Mouse (Mus musculus) liver, adult 2 months (tissue): ENCODE results near the gene Ebf1. TPM values are rescaled to one million over a fixed set of nuclear protein-coding genes. Genes with fewer than 3 reads are reported as not detected.

ENCODE experiments used
- DNase-seq: peaks from one replicate; pipeline ENCODE4 v3.0.0-alpha.2; 2011; ENCODE audit warnings: low read depth, low spot score; ENCODE audit errors: extremely low read depth
- H3K27ac ChIP-seq: fragments of 200-500 bp; replicated peaks from 2 replicates; pipeline ENCODE4 v1.5.1; 2012; ENCODE audit warnings: low read depth, mild to moderate bottlenecking, control low read depth, inconsistent platforms, low read length; ENCODE audit not compliant: insufficient read depth
- H3K27me3 ChIP-seq: fragments of 200-500 bp; 2 replicates; pipeline ENCODE4 v1.6.1; 2012; ENCODE audit warnings: mild to moderate bottlenecking, moderate library complexity, low read length, inconsistent platforms; ENCODE audit not compliant: control insufficient read depth, insufficient read depth
- H3K36me3 ChIP-seq: fragments of 200-500 bp; 2 replicates; pipeline ENCODE4 v1.6.1; 2012; ENCODE audit warnings: low read length, inconsistent platforms; ENCODE audit not compliant: control insufficient read depth, insufficient read depth
- H3K4me1 ChIP-seq: fragments of 200-500 bp; 2 replicates; pipeline ENCODE4 v1.6.1; 2011; ENCODE audit warnings: low read length; ENCODE audit not compliant: control insufficient read depth, insufficient read depth
- H3K4me3 ChIP-seq: fragments of 200-500 bp; 2 replicates; pipeline ENCODE4 v1.5.1; 2011; ENCODE audit warnings: low read depth, mild to moderate bottlenecking, control low read depth, low read length, moderate library complexity; ENCODE audit not compliant: insufficient read depth
- H3K79me2 ChIP-seq: fragments of 200-500 bp; 2 replicates; pipeline ENCODE4 v1.6.1; 2012; ENCODE audit warnings: inconsistent platforms, mild to moderate bottlenecking, low read length, moderate library complexity; ENCODE audit not compliant: control insufficient read depth, insufficient read depth
- H3K9ac ChIP-seq: fragments of 200-500 bp; 2 replicates; pipeline ENCODE4 v1.6.1; 2012; ENCODE audit warnings: low read depth, mild to moderate bottlenecking, control low read depth, inconsistent platforms, low read length
- CTCF ChIP-seq: fragments of 200-500 bp; IDR thresholded peaks from 2 replicates; pipeline ENCODE4 v1.5.1; 2011; ENCODE audit warnings: low read depth, low read length, control low read depth
- POLR2A ChIP-seq: fragments of 200-500 bp; IDR thresholded peaks from 2 replicates; pipeline ENCODE4 v1.6.1; 2011; ENCODE audit warnings: low read length, control low read depth; ENCODE audit not compliant: insufficient read depth; ENCODE audit errors: extremely low read depth
- WGBS: fragments of 180-500 bp; shearing (Covaris S2); methylation state at CpG from one replicate; pipeline ENCODE4 v1.1.7; 2018; 5-methylcytosine and 5-hydroxymethylcytosine counted together
- polyA plus RNA-seq: library from polyadenylated mRNA; depleted of rRNA; stranded (reverse); fragments of >200 nt; gene quantifications from 2 replicates; pipeline ENCODE4 v1.2.3, GENCODE M21; 2012
- total RNA-seq: library from RNA; depleted of rRNA; stranded (reverse); fragments of >200 nt; gene quantifications from 2 replicates; pipeline ENCODE4 v1.2.3, GENCODE M21; 2014

The Ebf1 gene
- total and polyA plus RNA-seq, 2 experiments = 0.23 to 0.37 TPM

GRCm38 (mm10) chr11:44763992-44764835 is 147.1 kb downstream of the Ebf1 start:
- Histone ChIP-seq H3K27me3 (0 out of 2 replicates have a peak, but pooled peaks cover 4% of the 10 kb centered on the region), H3K9ac (no peak overlapping the region), H3K79me2 (no peaks in the 10 kb centered on the region), H3K4me1 (no peaks in the 10 kb centered on the region), H3K36me3 (no peaks in the 10 kb centered on the region), H3K4me3 (no peak overlapping the region), H3K27ac (no peak overlapping the region)
- no peak for DNase-seq
- WGBS = 85% methylated on average over 7 of the region's 7 CpGs
- TF ChIP-seq POLR2A = no peak
- no peak for TF ChIP-seq CTCF

- Histone ChIP-seq H3K4me3 (no peak overlapping the region), H3K79me2 (no peaks in the 10 kb centered on the region), H3K4me1 (no peaks in the 10 kb centered on the region), H3K27ac (no peak overlapping the region), H3K9ac (no peak overlapping the region), H3K36me3 (no peaks in the 10 kb centered on the region), H3K27me3 (0 out of 2 replicates have a peak, but pooled peaks cover 4% of the 10 kb centered on the region)
- 81% methylated on average over 11 of the region's 11 CpGs for WGBS
- DNase-seq = no peak
- TF ChIP-seq CTCF = no peak
- no peak for TF ChIP-seq POLR2A
Observed at GRCm38 (mm10) chr11:44764988-44765387, 147.9 kb downstream of the Ebf1 start.

DNA sequence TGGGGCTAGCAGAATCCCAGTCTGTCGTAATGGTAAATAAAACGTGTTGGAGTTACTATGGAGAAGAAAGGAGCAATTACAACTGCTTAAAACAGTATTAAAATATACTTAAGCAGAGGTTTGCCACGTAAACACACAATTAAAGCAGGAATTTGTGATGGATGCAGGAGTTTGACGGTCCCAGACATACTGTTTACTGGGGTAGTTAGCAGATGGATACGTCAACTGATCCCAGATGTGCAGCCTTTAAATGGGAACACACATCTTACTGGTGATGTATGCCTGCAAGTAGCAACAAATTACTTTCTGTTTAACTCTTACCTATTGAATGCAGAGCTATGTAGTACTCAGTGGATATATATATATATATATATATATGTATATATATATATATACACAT is 149.1 kb downstream of the Ebf1 start:
- no peak for TF ChIP-seq CTCF
- no peak for TF ChIP-seq POLR2A

DNA sequence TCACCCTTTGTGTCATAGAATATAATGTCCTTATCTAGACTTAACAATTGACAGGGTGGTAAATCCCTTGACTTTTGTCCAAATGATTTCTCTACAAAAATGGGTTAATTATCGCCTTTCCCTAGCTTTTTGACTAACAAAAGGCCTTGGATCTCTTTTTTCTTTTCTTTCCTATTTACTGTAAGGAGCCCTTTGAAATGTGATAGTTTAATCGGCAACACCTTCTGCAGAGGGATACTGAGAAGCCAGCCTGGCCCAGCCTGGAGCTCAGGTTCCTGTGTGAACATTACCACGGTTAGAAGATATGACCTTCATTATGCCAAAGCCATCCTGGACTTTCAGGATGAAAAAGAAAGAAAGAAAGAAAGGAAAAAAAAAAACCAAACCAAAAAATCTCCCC is 150.2 kb downstream of the Ebf1 start:
- no peak for DNase-seq
- TF ChIP-seq POLR2A (no peak), CTCF (no peak)
- H3K4me3 ChIP-seq = no peak overlapping the region
- WGBS = 43% methylated on average over 3 of the region's 3 CpGs
- no peak overlapping the region for H3K9ac ChIP-seq
- H3K79me2 ChIP-seq = no peaks in the 10 kb centered on the region
- no peaks in the 10 kb centered on the region for H3K36me3 ChIP-seq
- no peak overlapping the region for H3K27ac ChIP-seq
- no peaks in the 10 kb centered on the region for H3K27me3 ChIP-seq
- no peaks in the 10 kb centered on the region for H3K4me1 ChIP-seq

More for the DNA sequence above, 149.1 kb downstream of the Ebf1 start:
- WGBS = 60% methylated on average over 5 of the region's 5 CpGs
- Histone ChIP-seq H3K27ac (no peak overlapping the region), H3K9ac (no peak overlapping the region), H3K4me3 (no peak overlapping the region), H3K36me3 (no peaks in the 10 kb centered on the region), H3K4me1 (no peaks in the 10 kb centered on the region), H3K79me2 (no peaks in the 10 kb centered on the region), H3K27me3 (0 out of 2 replicates have a peak, but pooled peaks cover 2% of the 10 kb centered on the region)
- no peak for DNase-seq

DNA sequence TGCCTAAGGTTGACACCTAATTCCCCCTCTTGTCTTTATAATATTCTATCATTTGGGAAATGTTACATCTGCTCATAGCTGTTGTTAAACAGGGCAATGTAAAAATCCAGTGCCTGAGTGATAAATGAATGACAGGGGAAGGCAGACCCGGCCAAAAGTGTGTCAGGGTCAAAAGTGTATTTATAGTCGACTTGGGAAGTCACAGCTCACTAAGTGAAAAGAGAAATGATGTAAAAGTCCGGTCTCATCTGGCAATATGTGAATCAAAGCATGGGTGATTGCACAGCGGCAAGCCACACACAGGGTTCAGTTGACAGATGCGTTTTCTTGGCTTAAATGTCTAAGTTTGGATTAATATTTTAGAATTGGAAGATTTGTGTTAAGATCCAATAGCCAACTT is 151.2 kb downstream of the Ebf1 start:
- DNase-seq = no peak
- 69% methylated on average over 5 of the region's 5 CpGs for WGBS
- no peak overlapping the region for H3K27ac ChIP-seq

GRCm38 (mm10) chr11:44770989-44771564 is 154.0 kb downstream of the Ebf1 start:
- H3K27ac ChIP-seq = no peak overlapping the region
- no peaks in the 10 kb centered on the region for H3K36me3 ChIP-seq
- H3K4me3 ChIP-seq = no peak overlapping the region
- no peaks in the 10 kb centered on the region for H3K27me3 ChIP-seq
- H3K4me1 ChIP-seq = no peaks in the 10 kb centered on the region
- no peak for DNase-seq
- TF ChIP-seq POLR2A (no peak), CTCF (no peak)
- 82% methylated on average over 11 of the region's 11 CpGs for WGBS
- H3K9ac ChIP-seq = no peak overlapping the region
- no peaks in the 10 kb centered on the region for H3K79me2 ChIP-seq

More for the DNA sequence above, 151.2 kb downstream of the Ebf1 start:
- no peaks in the 10 kb centered on the region for H3K36me3 ChIP-seq
- no peaks in the 10 kb centered on the region for H3K27me3 ChIP-seq
- no peak for TF ChIP-seq POLR2A
- TF ChIP-seq CTCF = no peak
- H3K79me2 ChIP-seq = no peaks in the 10 kb centered on the region
- H3K4me3 ChIP-seq = no peak overlapping the region
- H3K4me1 ChIP-seq = no peaks in the 10 kb centered on the region
- no peak overlapping the region for H3K9ac ChIP-seq
